Mouse (Mus musculus): ENCODE results near the gene Xrcc1.
A peak's percentile ranks its signal among the peaks of the same experiment; 100 is the strongest.

Xrcc1 gene

DNA sequence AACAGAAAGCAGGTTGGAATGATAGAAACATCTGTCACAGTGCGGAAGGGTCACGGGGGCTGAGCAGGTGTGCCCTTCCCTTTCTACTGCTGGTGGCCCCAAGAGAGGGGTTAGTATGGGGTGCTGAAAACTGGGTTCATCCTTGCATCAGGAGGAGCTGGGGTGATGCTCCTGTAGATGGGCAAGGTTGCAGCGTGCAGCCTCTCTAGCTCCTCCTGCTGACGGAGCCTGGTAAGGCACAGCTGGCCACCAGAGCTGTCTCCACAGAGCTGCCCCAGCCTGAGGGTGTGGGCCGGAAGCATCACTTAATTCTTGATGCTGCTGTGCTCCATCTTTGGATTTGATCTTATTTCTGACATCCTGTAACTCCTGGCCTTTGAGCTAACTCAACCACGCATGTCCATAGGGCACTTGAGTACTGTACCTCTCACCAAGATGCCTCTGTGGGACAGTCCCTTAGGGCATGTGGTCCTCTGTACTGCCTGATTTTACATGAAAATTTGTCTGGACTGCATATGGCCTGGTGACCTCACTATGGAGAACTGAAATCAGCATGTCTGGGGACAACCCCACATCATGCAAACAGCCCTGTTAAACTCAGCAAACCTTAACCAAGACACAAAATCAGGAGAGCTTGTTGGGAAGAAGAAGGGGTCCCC, 18.6 kb downstream of the Xrcc1 start:
- DNase-seq (ENCODE audit: low spot score in 2 of 2): peak in 1 of 2 experiments; percentile 71

- DNase-seq (ENCODE audit: low spot score in 2 of 2): no peak
Observed at GRCm38 (mm10) chr7:24565627-24566026, 19.5 kb downstream of the Xrcc1 start.

- DNase-seq (ENCODE audit: low spot score in 2 of 2): no peak
Observed at GRCm38 (mm10) chr7:24566206-24566605, 20.1 kb downstream of the Xrcc1 start.

DNA sequence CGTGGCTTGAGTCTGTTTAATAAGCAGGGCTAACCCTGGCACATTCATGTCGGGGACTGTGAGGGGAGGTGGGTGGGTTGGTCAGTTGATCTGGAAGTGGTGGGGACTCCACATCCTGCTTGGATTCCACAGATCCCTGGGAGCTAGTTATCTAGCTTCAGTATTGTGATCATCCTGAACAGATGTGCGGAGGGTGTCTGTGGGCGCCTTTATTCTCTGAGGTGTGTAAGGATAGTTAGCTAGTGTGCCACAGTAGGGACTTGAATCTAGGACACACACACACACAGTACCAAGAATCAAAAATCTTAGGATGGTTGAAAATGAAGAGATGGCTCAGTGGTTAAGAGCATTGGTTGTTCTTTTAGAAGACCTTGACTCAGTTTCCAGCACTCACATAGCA, 22.4 kb downstream of the Xrcc1 start:
- DNase-seq (ENCODE audit: low spot score in 2 of 2): no peak

GRCm38 (mm10) chr7:24571071-24571470, 25.0 kb downstream of the Xrcc1 start:
- DNase-seq (ENCODE audit: low spot score in 2 of 2): no peak

- DNase-seq (ENCODE audit: low spot score in 2 of 2): no peak
Observed at GRCm38 (mm10) chr7:24572455-24572854, 26.4 kb downstream of the Xrcc1 start.

DNA sequence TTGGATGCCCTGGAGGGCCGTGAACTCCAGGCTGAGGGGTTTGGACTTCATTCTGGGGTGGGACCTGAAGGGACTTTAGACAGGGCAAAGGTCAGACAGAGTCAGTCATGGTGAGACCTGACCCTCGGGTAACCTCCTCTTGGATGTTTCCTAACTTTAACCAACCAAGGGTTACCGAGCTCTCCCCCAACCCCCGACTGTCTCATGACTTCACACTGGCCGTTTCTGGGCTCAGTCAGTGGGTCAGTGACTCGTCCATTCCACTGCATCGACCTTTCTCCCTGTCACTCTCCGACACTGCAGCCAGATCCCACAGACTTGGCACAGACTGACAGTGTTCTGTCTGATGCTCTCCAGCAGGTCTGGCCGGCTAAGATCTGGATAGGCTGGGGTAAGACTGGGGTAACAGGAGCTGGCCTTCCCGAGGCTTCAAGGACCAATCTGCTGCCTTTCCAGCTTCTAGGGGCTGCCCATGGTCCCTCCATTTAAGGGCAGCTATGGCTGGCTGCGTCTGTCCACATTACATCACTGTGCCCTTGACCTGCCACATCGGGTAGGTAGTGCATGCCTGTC, 28.2 kb downstream of the Xrcc1 start:
- no peak for DNase-seq (ENCODE audit: low spot score in 2 of 2)

GRCm38 (mm10) chr7:24577811-24578210, 31.7 kb downstream of the Xrcc1 start:
- DNase-seq (ENCODE audit: low spot score in 2 of 2): no peak

DNA sequence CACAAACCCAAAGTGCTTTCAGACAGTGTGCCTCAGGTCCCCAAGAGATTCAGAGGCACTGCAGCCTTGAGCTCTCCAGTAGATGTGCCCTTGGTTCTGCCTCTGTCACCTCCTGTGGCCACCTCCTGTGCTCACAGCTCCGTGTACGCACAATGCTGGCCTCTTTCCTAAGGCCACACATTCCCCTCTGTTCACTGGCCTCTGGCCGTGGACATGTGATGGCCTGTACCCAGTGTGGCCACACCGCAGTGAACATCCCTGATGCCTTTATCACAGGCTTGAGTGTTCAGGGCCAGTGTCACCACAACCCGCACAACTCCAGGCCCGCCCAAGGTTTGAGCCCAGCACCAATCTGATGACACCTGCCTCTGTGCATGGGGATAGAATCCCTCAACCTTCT, 38.8 kb downstream of the Xrcc1 start:
- DNase-seq (ENCODE audit: low spot score in 2 of 2): no peak

GRCm38 (mm10) chr7:24585995-24586394, 39.9 kb downstream of the Xrcc1 start:
- DNase-seq (ENCODE audit: low spot score in 2 of 2): no peak

DNA sequence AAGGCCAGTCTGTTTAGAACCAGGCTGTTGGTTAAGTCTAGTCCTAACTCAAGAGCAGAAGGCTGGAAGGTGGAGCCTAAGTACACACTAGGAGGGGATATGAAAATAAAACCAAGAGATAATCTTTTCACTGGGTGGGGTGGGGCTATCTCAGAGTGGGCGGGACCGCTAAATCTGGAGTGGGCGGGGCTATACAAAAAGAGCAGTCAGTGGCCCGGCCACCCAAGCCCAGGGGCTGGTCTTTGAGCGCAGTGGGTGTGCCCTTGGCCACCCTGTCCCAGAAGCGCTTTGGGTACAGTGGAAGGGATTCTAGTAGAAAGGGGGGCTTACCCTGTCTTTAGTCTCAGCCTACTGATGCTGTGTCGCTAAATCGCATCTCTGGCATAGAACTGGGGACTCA, 40.7 kb downstream of the Xrcc1 start:
- no peak for DNase-seq (ENCODE audit: low spot score in 2 of 2)

- no peak for DNase-seq (ENCODE audit: low spot score in 2 of 2)
Observed at GRCm38 (mm10) chr7:24587330-24588105, 41.4 kb downstream of the Xrcc1 start, which contains the start of the genes Ethe1 and Zfp575. Ethe1 (plus strand) TSS chr7:24587543. Zfp575 (minus strand) TSS chr7:24587641.

GRCm38 (mm10) chr7:24588336-24588735, 42.2 kb downstream of the Xrcc1 start:
- DNase-seq (ENCODE audit: low spot score in 2 of 2): peak in 1 of 2 experiments; percentile 53

GRCm38 (mm10) chr7:24591735-24592134, 45.6 kb downstream of the Xrcc1 start:
- no peak for DNase-seq (ENCODE audit: low spot score in 2 of 2)

- no peak for DNase-seq (ENCODE audit: low spot score in 2 of 2)
Observed at GRCm38 (mm10) chr7:24592163-24592562, 46.1 kb downstream of the Xrcc1 start.

DNA sequence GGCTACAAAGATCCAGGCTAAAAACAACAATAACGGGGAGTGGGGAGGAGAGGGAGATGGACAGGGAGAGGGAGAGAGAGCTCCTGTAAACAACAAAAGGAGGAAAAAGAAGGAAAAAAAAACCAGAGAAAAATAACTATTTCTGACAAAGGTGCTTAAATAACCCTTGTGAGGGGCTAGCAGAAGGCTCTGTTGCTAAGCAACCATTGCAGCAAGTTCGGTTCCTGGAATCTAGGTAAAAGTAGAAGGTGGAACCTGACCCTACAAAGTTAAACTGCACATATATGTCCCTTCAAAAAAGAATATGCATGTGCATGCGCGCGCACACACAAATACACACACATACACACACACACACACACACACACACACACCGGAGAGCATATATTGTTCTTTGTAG, 46.7 kb downstream of the Xrcc1 start:
- DNase-seq (ENCODE audit: low spot score in 2 of 2): no peak

DNA sequence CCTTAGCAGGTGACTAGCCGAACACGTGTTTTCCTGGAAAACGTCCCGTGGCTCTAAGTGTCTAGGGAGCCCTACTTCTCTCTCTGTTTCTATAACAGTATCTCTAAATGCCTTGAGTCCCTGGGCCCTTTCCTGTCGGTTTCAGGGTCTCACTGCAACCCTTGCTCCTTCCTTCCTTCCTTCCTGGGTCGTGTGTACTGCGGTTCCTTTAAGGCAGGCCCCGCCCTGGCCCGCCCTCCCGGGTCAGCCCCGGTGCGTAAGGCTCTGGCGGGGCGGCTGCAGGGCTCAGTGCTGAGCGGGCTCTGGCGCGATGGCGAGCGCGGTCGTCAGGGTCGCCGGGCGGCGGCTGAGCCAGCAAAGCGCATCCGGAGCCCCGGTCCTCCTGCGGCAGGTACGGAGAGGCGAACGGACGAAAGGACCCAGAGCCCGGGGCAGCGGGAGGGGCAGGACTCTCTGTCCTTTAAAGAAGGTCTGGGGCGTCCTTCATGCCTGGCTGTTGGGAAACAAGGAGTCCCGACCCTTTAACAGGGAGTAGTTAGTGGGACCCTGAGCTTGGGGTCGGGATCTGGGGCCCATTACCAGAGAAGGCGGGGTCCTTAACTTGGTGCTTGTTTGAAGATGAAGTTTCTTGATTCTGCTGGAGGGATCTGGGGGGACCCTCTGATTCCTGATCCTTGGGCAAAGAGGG, 47.7 kb downstream of the Xrcc1 start:
- DNase-seq (ENCODE audit: low spot score in 2 of 2): peak; percentile 68 to 71

DNA sequence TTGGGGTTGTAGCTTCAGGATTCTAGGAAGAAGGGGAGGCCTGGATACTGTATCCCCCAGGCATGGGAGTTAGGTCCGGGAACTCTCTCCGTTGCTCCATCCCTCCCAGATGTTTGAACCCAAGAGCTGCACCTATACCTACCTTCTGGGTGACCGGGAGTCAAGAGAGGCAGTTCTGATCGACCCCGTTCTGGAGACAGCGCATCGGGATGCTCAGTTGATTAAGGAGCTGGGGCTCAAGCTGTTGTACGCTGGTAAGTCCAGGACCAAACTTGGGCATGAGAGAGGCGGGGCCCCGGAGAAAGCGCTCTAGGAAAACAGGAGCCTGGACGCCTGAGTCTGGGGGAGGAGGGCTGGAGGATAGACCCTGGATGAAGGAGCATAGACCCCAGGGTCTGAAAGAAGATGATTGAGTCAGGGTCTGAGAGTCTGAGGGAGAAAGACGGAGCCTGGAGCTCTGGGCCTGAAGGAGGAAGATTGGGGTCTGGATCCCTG, 48.3 kb downstream of the Xrcc1 start:
- no peak for DNase-seq (ENCODE audit: low spot score in 2 of 2)

DNA sequence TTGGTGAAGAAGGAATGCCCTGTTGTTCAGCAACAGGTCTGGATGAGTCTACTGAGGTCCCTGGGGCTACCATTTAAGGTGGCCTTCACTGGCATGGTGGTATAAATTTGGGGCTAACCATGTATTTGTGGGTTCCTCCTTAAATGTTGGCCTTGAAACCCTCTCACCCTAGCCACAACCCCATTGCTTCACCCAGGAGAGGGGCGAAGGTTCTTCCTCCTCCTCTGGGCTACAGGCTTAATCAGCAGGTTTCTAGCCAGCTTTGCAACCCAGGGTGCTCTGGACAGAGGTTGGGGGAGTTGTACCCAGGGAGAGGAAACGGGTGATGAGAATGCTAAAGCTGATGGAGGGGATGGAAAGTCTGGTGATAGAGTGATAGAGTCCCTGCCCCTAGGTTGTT, 49.4 kb downstream of the Xrcc1 start:
- DNase-seq (ENCODE audit: low spot score in 2 of 2): no peak

GRCm38 (mm10) chr7:24598121-24598520, 52.0 kb downstream of the Xrcc1 start:
- no peak for DNase-seq (ENCODE audit: low spot score in 2 of 2)

- DNase-seq (ENCODE audit: low spot score in 2 of 2): peak in 1 of 2 experiments; percentile 40
Observed at GRCm38 (mm10) chr7:24599211-24600067, 53.4 kb downstream of the Xrcc1 start.
